Mouse (Mus musculus): ENCODE measurements around the gene Cr1l. TPM values are rescaled to one million over a fixed set of nuclear protein-coding genes. Genes with fewer than 3 reads are reported as not detected.

The Cr1l gene
- polyA plus RNA-seq, 1 experiment from 2014 or later, result 66.1 TPM

Other genes with a start within 250 kb of the Cr1l start
- gene Cd34, start 192.8 kb downstream of the Cr1l start, polyA plus RNA-seq (2014; fragmentation: Nextera tagmentation; extraction: Ambion mirVana), result 53.2 and 58.7 TPM in 2 replicates
- 1.0 and 1.4 TPM in 2 replicates for gene Cd46, start 39.3 kb downstream of the Cr1l start, polyA plus RNA-seq (2014; fragmentation: Nextera tagmentation; extraction: Ambion mirVana)
- gene Cr2, start 45.1 kb upstream of the Cr1l start, polyA plus RNA-seq (2014; fragmentation: Nextera tagmentation; extraction: Ambion mirVana), result 0.30 and 0.32 TPM in 2 replicates

All from intestine, embryonic 14.5 days (tissue).